Mouse (Mus musculus): ENCODE results near the gene Cd163l1. TPM values are rescaled to one million over a fixed set of nuclear protein-coding genes. Genes with fewer than 3 reads are reported as not detected.

Cd163l1 gene
- total RNA-seq (2023), result not detected

GRCm38 (mm10) chr7:140217967-140218366 is at the start of gene Cd163l1:
Gene Cd163l1 (plus strand): TSS chr7:140218267.

GRCm38 (mm10) chr7:140172936-140173335 is 45.1 kb upstream of the Cd163l1 start, which contains the start of gene Olfr523:
Gene Olfr523 (plus strand): TSS chr7:140173217.

GRCm38 (mm10) chr7:140205864-140206263 is 12.2 kb upstream of the Cd163l1 start, which contains the start of gene Olfr524:
Gene Olfr524 (minus strand): TSS chr7:140205964.

GRCm38 (mm10) chr7:140247216-140247615 is 29.1 kb downstream of the Cd163l1 start, which contains the start of gene 5830411N06Rik:
Gene 5830411N06Rik (plus strand): TSS chr7:140247284.

Other genes with a start within 250 kb of the Cd163l1 start
- not detected for gene 6430531B16Rik, start 239.5 kb upstream of the Cd163l1 start, total RNA-seq (2023)
- 3.3 TPM for gene Adam8, start 225.7 kb upstream of the Cd163l1 start, total RNA-seq (2023)
- gene Zfp511, start 181.9 kb upstream of the Cd163l1 start, total RNA-seq (2023), result 36.5 TPM
- gene Tubgcp2, start 181.6 kb upstream of the Cd163l1 start, total RNA-seq (2023), result 24.5 TPM
- not detected for gene Msx3, start 169.2 kb upstream of the Cd163l1 start, total RNA-seq (2023)
- gene Caly, start 135.7 kb upstream of the Cd163l1 start, total RNA-seq (2023), result not detected
- not detected for gene Prap1, start 124.9 kb upstream of the Cd163l1 start, total RNA-seq (2023)
- gene Fuom, start 115.8 kb upstream of the Cd163l1 start, total RNA-seq (2023), result 8.1 TPM
- 6.0 TPM for gene Paox, start 102.5 kb upstream of the Cd163l1 start, total RNA-seq (2023)
- 32.8 TPM for gene Echs1, start 101.8 kb upstream of the Cd163l1 start, total RNA-seq (2023)
- 11.8 TPM for gene Mtg1, start 80.7 kb upstream of the Cd163l1 start, total RNA-seq (2023)
- not detected for gene Sprn, start 63.4 kb upstream of the Cd163l1 start, total RNA-seq (2023)
- gene Olfr522, start 53.5 kb upstream of the Cd163l1 start, total RNA-seq (2023), result not detected
- not detected for gene Olfr523, start 45.0 kb upstream of the Cd163l1 start, total RNA-seq (2023)
- not detected for gene Olfr524, start 12.3 kb upstream of the Cd163l1 start, total RNA-seq (2023)
- 0.32 TPM for gene 5830411N06Rik, start 29.0 kb downstream of the Cd163l1 start, total RNA-seq (2023)
- not detected for gene Olfr525, start 102.6 kb downstream of the Cd163l1 start, total RNA-seq (2023)
- gene Olfr527, start 115.8 kb downstream of the Cd163l1 start, total RNA-seq (2023), result not detected
- gene Olfr60, start 143.4 kb downstream of the Cd163l1 start, total RNA-seq (2023), result not detected
- not detected for gene Olfr530, start 158.1 kb downstream of the Cd163l1 start, total RNA-seq (2023)
- not detected for gene Olfr531, start 184.7 kb downstream of the Cd163l1 start, total RNA-seq (2023)
- not detected for gene Olfr532, start 203.4 kb downstream of the Cd163l1 start, total RNA-seq (2023)
- not detected for gene Olfr533, start 245.1 kb downstream of the Cd163l1 start, total RNA-seq (2023)